Mouse (Mus musculus): ENCODE data around the gene Gm20388. TPM values are rescaled to one million over a fixed set of nuclear protein-coding genes. Genes with fewer than 3 reads are reported as not detected.
A peak's percentile ranks its signal among the peaks of the same experiment; 100 is the strongest.

The Gm20388 gene
- total RNA-seq, 1 experiment from 2014 or later: 35.7 TPM

GRCm38 (mm10) chr8:123342253-123342652 lies 3431.6 kb downstream of the Gm20388 start:
- peak; percentile 55 for ATAC-seq (replicated peaks; ENCODE audit: low read depth, poor library complexity, severe bottlenecking)

GRCm38 (mm10) chr8:123342911-123343310 lies 3432.3 kb downstream of the Gm20388 start:
- no peak for ATAC-seq (replicated peaks; ENCODE audit: low read depth, poor library complexity, severe bottlenecking)

GRCm38 (mm10) chr8:123343422-123343821 lies 3432.8 kb downstream of the Gm20388 start:
- 0 out of 2 replicates have a peak, but pooled peaks have one; percentile 30 for ATAC-seq (replicated peaks; ENCODE audit: low read depth, poor library complexity, severe bottlenecking)

- ATAC-seq (replicated peaks; ENCODE audit: low read depth, poor library complexity, severe bottlenecking): no peak
Measured at GRCm38 (mm10) chr8:123345135-123345534, 3434.5 kb downstream of the Gm20388 start.

GRCm38 (mm10) chr8:123345856-123346255 lies 3435.2 kb downstream of the Gm20388 start:
- ATAC-seq (replicated peaks; ENCODE audit: low read depth, poor library complexity, severe bottlenecking): no peak

GRCm38 (mm10) chr8:123347293-123347692 lies 3436.7 kb downstream of the Gm20388 start:
- no peak for ATAC-seq (replicated peaks; ENCODE audit: low read depth, poor library complexity, severe bottlenecking)

- ATAC-seq (replicated peaks; ENCODE audit: low read depth, poor library complexity, severe bottlenecking): no peak
Measured at GRCm38 (mm10) chr8:123348237-123348843, 3437.7 kb downstream of the Gm20388 start.

GRCm38 (mm10) chr8:123349073-123349472 lies 3438.4 kb downstream of the Gm20388 start:
- no peak for ATAC-seq (replicated peaks; ENCODE audit: low read depth, poor library complexity, severe bottlenecking)

- ATAC-seq (replicated peaks; ENCODE audit: low read depth, poor library complexity, severe bottlenecking): no peak
Measured at GRCm38 (mm10) chr8:123352118-123352517, 3441.5 kb downstream of the Gm20388 start.

GRCm38 (mm10) chr8:123352786-123353185 lies 3442.1 kb downstream of the Gm20388 start:
- ATAC-seq (replicated peaks; ENCODE audit: low read depth, poor library complexity, severe bottlenecking): peak; percentile 83

GRCm38 (mm10) chr8:123353216-123353615 lies 3442.6 kb downstream of the Gm20388 start:
- ATAC-seq (replicated peaks; ENCODE audit: low read depth, poor library complexity, severe bottlenecking): no peak

GRCm38 (mm10) chr8:123361082-123361739 lies 3450.6 kb downstream of the Gm20388 start:
- peak; percentile 93 for ATAC-seq (replicated peaks; ENCODE audit: low read depth, poor library complexity, severe bottlenecking)

- ATAC-seq (replicated peaks; ENCODE audit: low read depth, poor library complexity, severe bottlenecking): peak; percentile 77
Measured at GRCm38 (mm10) chr8:123373403-123374238, 3463.0 kb downstream of the Gm20388 start, which contains the start of gene Tcf25. Tcf25 (plus strand) TSS chr8:123373753.

GRCm38 (mm10) chr8:123374239-123374578 lies 3463.6 kb downstream of the Gm20388 start:
- peak; percentile 79 for ATAC-seq (replicated peaks; ENCODE audit: low read depth, poor library complexity, severe bottlenecking)

- no peak for ATAC-seq (replicated peaks; ENCODE audit: low read depth, poor library complexity, severe bottlenecking)
Measured at GRCm38 (mm10) chr8:123375701-123376100, 3465.1 kb downstream of the Gm20388 start.

GRCm38 (mm10) chr8:123376106-123376505 lies 3465.5 kb downstream of the Gm20388 start:
- no peak for ATAC-seq (replicated peaks; ENCODE audit: low read depth, poor library complexity, severe bottlenecking)

GRCm38 (mm10) chr8:123381711-123382110 lies 3471.1 kb downstream of the Gm20388 start:
- no peak for ATAC-seq (replicated peaks; ENCODE audit: low read depth, poor library complexity, severe bottlenecking)

- ATAC-seq (replicated peaks; ENCODE audit: low read depth, poor library complexity, severe bottlenecking): no peak
Measured at GRCm38 (mm10) chr8:123382516-123382915, 3471.9 kb downstream of the Gm20388 start.

GRCm38 (mm10) chr8:123384883-123385540 lies 3474.4 kb downstream of the Gm20388 start:
- peak; percentile 71; the same call in 1 of the 2 replicates for ATAC-seq (replicated peaks; ENCODE audit: low read depth, poor library complexity, severe bottlenecking)

- no peak for ATAC-seq (replicated peaks; ENCODE audit: low read depth, poor library complexity, severe bottlenecking)
Measured at GRCm38 (mm10) chr8:123387041-123387440, 3476.4 kb downstream of the Gm20388 start.

Data from common myeloid progenitor, adult 5-6 weeks (primary cell).